Mouse (Mus musculus) liver, adult (tissue): Measurements from ENCODE around the gene Gm20458.

Experiments used
- GATA4 ChIP-seq: IDR thresholded peaks from 2 replicates; pipeline ENCODE4 v1.6.1; 2014; ENCODE audit warnings: mild to moderate bottlenecking, low read length; ENCODE audit not compliant: insufficient replicate concordance

The Gm20458 gene

GRCm38 (mm10) chr2:164518266-164519170 is 57.8 kb downstream of the Gm20458 start:
- TF ChIP-seq GATA4: no peak

GRCm38 (mm10) chr2:164519171-164519526 is 58.4 kb downstream of the Gm20458 start:
- TF ChIP-seq GATA4: no peak

DNA sequence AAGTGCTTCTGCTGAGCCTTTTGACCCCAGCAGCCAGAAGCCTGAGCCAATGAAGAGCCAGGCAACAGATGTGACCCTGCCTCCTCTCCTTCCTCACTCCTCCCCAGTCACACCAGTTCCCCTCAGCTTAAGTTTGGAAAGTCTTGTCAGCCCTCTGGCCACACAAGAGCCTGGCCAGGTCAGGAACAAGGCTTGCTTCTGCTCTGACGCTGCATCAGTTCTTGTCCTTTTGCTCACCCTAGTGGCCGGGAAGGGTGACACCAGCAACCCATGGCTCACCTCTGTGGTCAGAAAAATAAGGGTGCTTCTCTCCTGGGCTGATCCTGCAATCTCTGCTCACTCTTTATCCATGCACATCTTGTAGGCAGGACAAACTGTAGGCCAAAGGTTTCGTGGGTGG is 60.0 kb downstream of the Gm20458 start:
- TF ChIP-seq GATA4: no peak

DNA sequence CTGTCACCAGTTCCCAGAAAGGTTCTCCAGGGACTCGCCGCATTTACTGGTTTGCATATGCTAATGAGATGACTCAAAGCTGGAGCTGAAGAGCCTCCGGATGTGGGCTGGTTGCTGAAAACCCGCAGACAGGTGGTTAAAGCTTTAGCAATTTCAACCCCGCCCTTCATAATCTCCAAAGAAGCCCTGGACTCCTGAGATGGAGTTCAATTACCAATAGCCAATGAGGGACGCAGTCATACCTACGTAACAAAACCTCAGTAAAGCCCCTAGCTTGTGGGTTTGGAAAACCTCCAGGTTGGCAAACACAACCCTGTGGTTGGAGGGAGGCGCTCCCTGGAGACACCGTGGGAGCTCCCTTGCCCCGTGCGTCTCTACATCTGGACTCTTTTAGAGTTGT is 61.1 kb downstream of the Gm20458 start:
- no peak for TF ChIP-seq GATA4

- no peak for TF ChIP-seq GATA4
Measured at GRCm38 (mm10) chr2:164522280-164522679, 61.5 kb downstream of the Gm20458 start.

GRCm38 (mm10) chr2:164523301-164523773 is 62.6 kb downstream of the Gm20458 start:
- no peak for TF ChIP-seq GATA4

- TF ChIP-seq GATA4: no peak
Measured at GRCm38 (mm10) chr2:164528557-164528956, 67.8 kb downstream of the Gm20458 start.

GRCm38 (mm10) chr2:164531169-164531568 is 70.4 kb downstream of the Gm20458 start:
- TF ChIP-seq GATA4: no peak

DNA sequence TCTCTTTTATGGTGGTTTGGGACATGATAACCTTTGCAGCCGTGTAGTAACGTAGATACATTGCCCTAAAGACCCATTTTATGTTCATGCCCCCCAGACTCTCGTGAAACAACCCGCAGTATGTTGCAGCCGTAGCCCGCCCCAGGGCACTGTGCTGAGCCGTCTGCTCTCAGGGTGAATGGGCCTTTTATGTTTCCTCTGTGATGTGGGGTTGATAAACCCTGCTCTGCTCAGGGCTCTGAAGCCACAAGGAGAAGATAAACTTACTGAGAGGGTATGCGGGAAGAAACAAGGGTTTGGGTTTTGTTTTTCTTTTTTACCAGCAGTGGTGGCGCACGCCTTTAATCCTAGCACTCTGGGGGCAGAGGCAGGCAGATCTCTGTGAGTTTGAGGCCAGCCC is 73.5 kb downstream of the Gm20458 start:
- TF ChIP-seq GATA4: no peak

GRCm38 (mm10) chr2:164537003-164537402 is 76.2 kb downstream of the Gm20458 start:
- TF ChIP-seq GATA4: no peak
